Mouse (Mus musculus) forebrain, embryonic 12.5 days (tissue): ENCODE data around the gene Slit3. TPM values are rescaled to one million over a fixed set of nuclear protein-coding genes. Genes with fewer than 3 reads are reported as not detected.

Experiments
- ATAC-seq: fragments of 200-750 bp; cut with Nextera tagmentation; 2 replicates; pipeline ENCODE4 v1.8.0; 2017; ENCODE audit warnings: moderate TSS enrichment; ENCODE audit not compliant: low FRiP score
- H3K27ac ChIP-seq: fragments of 300-500 bp; sonication (generic); 2 replicates; pipeline ENCODE4 v1.5.1; 2016; ENCODE audit warnings: mild to moderate bottlenecking
- H3K27me3 ChIP-seq: fragments of 300-500 bp; sonication (generic); 2 replicates; pipeline ENCODE4 v1.6.1; 2016; ENCODE audit warnings: mild to moderate bottlenecking
- H3K36me3 ChIP-seq: fragments of 300-500 bp; sonication (generic); replicated peaks from 2 replicates; pipeline ENCODE4 v1.6.1; 2016; ENCODE audit warnings: mild to moderate bottlenecking
- H3K4me1 ChIP-seq: fragments of 300-500 bp; sonication (generic); 2 replicates; pipeline ENCODE4 v1.6.1; 2016
- H3K4me2 ChIP-seq: fragments of 300-500 bp; sonication (generic); 2 replicates; pipeline ENCODE4 v1.6.1; 2016; ENCODE audit warnings: mild to moderate bottlenecking, moderate library complexity
- H3K4me3 ChIP-seq: fragments of 300-500 bp; sonication (generic); replicated peaks from 2 replicates; pipeline ENCODE4 v1.5.1; 2016; ENCODE audit warnings: mild to moderate bottlenecking
- H3K9ac ChIP-seq: fragments of 300-500 bp; sonication (generic); 2 replicates; pipeline ENCODE4 v1.6.1; 2016; ENCODE audit warnings: mild to moderate bottlenecking
- H3K9me3 ChIP-seq: fragments of 300-500 bp; sonication (generic); 2 replicates; pipeline ENCODE4 v1.6.1; 2016
- WGBS: fragments of 180-500 bp; shearing (Covaris S2); methylation state at CpG from one replicate; pipeline ENCODE4 v1.1.7; 2016; 5-methylcytosine and 5-hydroxymethylcytosine counted together
- polyA plus RNA-seq: library from polyadenylated mRNA; unstranded; fragments of >200 nt; fragmentation: Nextera tagmentation; extraction: Ambion mirVana; gene quantifications from 2 replicates; pipeline ENCODE4 v1.2.1, GENCODE M21; 2016

The Slit3 gene
- polyA plus RNA-seq, 1 experiment from 2014 or later: 6.3 TPM

GRCm38 (mm10) chr11:35325131-35325995, 204.3 kb downstream of the Slit3 start:
- Histone ChIP-seq H3K36me3 (no peaks in the 10 kb centered on the region), H3K27ac (no peak overlapping the region), H3K4me3 (no peak overlapping the region), H3K4me2 (no peak overlapping the region), H3K4me1 (peaks cover 10% of the 10 kb centered on the region), H3K9me3 (no peaks in the 10 kb centered on the region), H3K27me3 (peaks cover 89% of the 10 kb centered on the region), H3K9ac (no peak overlapping the region)
- no peak for ATAC-seq
- WGBS: 47% methylated on average over 10 of the region's 10 CpGs

- ATAC-seq: no peak
- H3K9me3 ChIP-seq: no peaks in the 10 kb centered on the region
- no peaks in the 10 kb centered on the region for H3K36me3 ChIP-seq
- H3K4me3 ChIP-seq: no peak overlapping the region
- H3K27ac ChIP-seq: no peak overlapping the region
- H3K27me3 ChIP-seq: peaks cover 91% of the 10 kb centered on the region
- H3K4me1 ChIP-seq: peaks cover 10% of the 10 kb centered on the region
- no peak overlapping the region for H3K9ac ChIP-seq
- H3K4me2 ChIP-seq: no peak overlapping the region
- WGBS: 5% methylated on average over 3 of the region's 3 CpGs
Observed at GRCm38 (mm10) chr11:35326346-35326745, 205.3 kb downstream of the Slit3 start.

- Histone ChIP-seq H3K4me3 (no peak overlapping the region), H3K36me3 (no peaks in the 10 kb centered on the region), H3K27me3 (peaks cover 96% of the 10 kb centered on the region), H3K4me2 (no peak overlapping the region), H3K9ac (no peak overlapping the region), H3K27ac (no peak overlapping the region), H3K9me3 (no peaks in the 10 kb centered on the region), H3K4me1 (peaks cover 10% of the 10 kb centered on the region)
- no peak for ATAC-seq
- 65% methylated on average over 1 of the region's 1 CpGs for WGBS
Observed at GRCm38 (mm10) chr11:35327899-35328298, 206.9 kb downstream of the Slit3 start.

- ATAC-seq: no peak
- H3K4me3 ChIP-seq: no peak overlapping the region
- no peak overlapping the region for H3K9ac ChIP-seq
- no peak overlapping the region for H3K4me2 ChIP-seq
- 84% methylated on average over 3 of the region's 3 CpGs for WGBS
- no peaks in the 10 kb centered on the region for H3K36me3 ChIP-seq
- no peak overlapping the region for H3K27ac ChIP-seq
- no peaks in the 10 kb centered on the region for H3K9me3 ChIP-seq
- H3K4me1 ChIP-seq: peaks cover 5% of the 10 kb centered on the region; the same call in 1 of the 2 replicates
- peaks cover 90% of the 10 kb centered on the region for H3K27me3 ChIP-seq
Observed at GRCm38 (mm10) chr11:35331476-35331875, 210.5 kb downstream of the Slit3 start.

GRCm38 (mm10) chr11:35336558-35336957, 215.5 kb downstream of the Slit3 start:
- H3K9me3 ChIP-seq: no peaks in the 10 kb centered on the region
- 95% methylated on average over 8 of the region's 8 CpGs for WGBS
- no peak overlapping the region for H3K9ac ChIP-seq
- H3K4me1 ChIP-seq: no peaks in the 10 kb centered on the region
- H3K36me3 ChIP-seq: no peaks in the 10 kb centered on the region
- no peak overlapping the region for H3K4me2 ChIP-seq
- ATAC-seq: no peak
- H3K4me3 ChIP-seq: no peak overlapping the region
- no peak overlapping the region for H3K27ac ChIP-seq
- peaks cover 58% of the 10 kb centered on the region for H3K27me3 ChIP-seq

GRCm38 (mm10) chr11:35337493-35337892, 216.5 kb downstream of the Slit3 start:
- Histone ChIP-seq H3K4me1 (no peaks in the 10 kb centered on the region), H3K4me3 (no peak overlapping the region), H3K4me2 (no peak overlapping the region), H3K9me3 (no peaks in the 10 kb centered on the region), H3K9ac (no peak overlapping the region), H3K36me3 (no peaks in the 10 kb centered on the region), H3K27me3 (peaks cover 55% of the 10 kb centered on the region), H3K27ac (no peak overlapping the region)
- 87% methylated on average over 8 of the region's 8 CpGs for WGBS
- ATAC-seq: no peak

GRCm38 (mm10) chr11:35337927-35338819, 217.1 kb downstream of the Slit3 start:
- Histone ChIP-seq H3K27me3 (peaks cover 54% of the 10 kb centered on the region), H3K4me3 (no peak overlapping the region), H3K4me1 (no peaks in the 10 kb centered on the region), H3K4me2 (no peak overlapping the region), H3K9ac (no peak overlapping the region), H3K27ac (no peak overlapping the region), H3K36me3 (no peaks in the 10 kb centered on the region), H3K9me3 (no peaks in the 10 kb centered on the region)
- 65% methylated on average over 19 of the region's 19 CpGs for WGBS
- ATAC-seq: no peak

GRCm38 (mm10) chr11:35340752-35341151, 219.7 kb downstream of the Slit3 start:
- 79% methylated on average over 6 of the region's 6 CpGs for WGBS
- no peak overlapping the region for H3K27ac ChIP-seq
- H3K9me3 ChIP-seq: no peaks in the 10 kb centered on the region
- no peak overlapping the region for H3K9ac ChIP-seq
- H3K4me3 ChIP-seq: no peak overlapping the region
- H3K36me3 ChIP-seq: no peaks in the 10 kb centered on the region
- no peak overlapping the region for H3K4me2 ChIP-seq
- H3K4me1 ChIP-seq: no peaks in the 10 kb centered on the region
- ATAC-seq: no peak
- peaks cover 50% of the 10 kb centered on the region for H3K27me3 ChIP-seq

GRCm38 (mm10) chr11:35342486-35342885, 221.5 kb downstream of the Slit3 start:
- no peak overlapping the region for H3K4me2 ChIP-seq
- WGBS: 75% methylated on average over 5 of the region's 5 CpGs
- no peaks in the 10 kb centered on the region for H3K36me3 ChIP-seq
- H3K27me3 ChIP-seq: peaks cover 59% of the 10 kb centered on the region
- no peak overlapping the region for H3K4me3 ChIP-seq
- no peak for ATAC-seq
- no peak overlapping the region for H3K9ac ChIP-seq
- no peak overlapping the region for H3K27ac ChIP-seq
- H3K4me1 ChIP-seq: no peaks in the 10 kb centered on the region
- H3K9me3 ChIP-seq: no peaks in the 10 kb centered on the region

GRCm38 (mm10) chr11:35345696-35346480, 224.9 kb downstream of the Slit3 start:
- Histone ChIP-seq H3K27me3 (peaks cover 72% of the 10 kb centered on the region), H3K9ac (no peak overlapping the region)

GRCm38 (mm10) chr11:35348099-35348498, 227.1 kb downstream of the Slit3 start:
- ATAC-seq: no peak
- no peak overlapping the region for H3K4me2 ChIP-seq
- H3K27me3 ChIP-seq: peaks cover 66% of the 10 kb centered on the region
- H3K9ac ChIP-seq: no peak overlapping the region
- H3K9me3 ChIP-seq: no peaks in the 10 kb centered on the region
- H3K36me3 ChIP-seq: no peaks in the 10 kb centered on the region
- peaks cover 18% of the 10 kb centered on the region for H3K4me1 ChIP-seq
- 35% methylated on average over 4 of the region's 4 CpGs for WGBS
- no peak overlapping the region for H3K4me3 ChIP-seq
- H3K27ac ChIP-seq: no peak overlapping the region

More at GRCm38 (mm10) chr11:35345696-35346480, 224.9 kb downstream of the Slit3 start:
- ATAC-seq: no peak
- H3K9me3 ChIP-seq: no peaks in the 10 kb centered on the region
- H3K36me3 ChIP-seq: no peaks in the 10 kb centered on the region
- no peak overlapping the region for H3K27ac ChIP-seq
- no peak overlapping the region for H3K4me3 ChIP-seq
- H3K4me1 ChIP-seq: peaks cover 11% of the 10 kb centered on the region
- WGBS: 85% methylated on average over 13 of the region's 13 CpGs
- H3K4me2 ChIP-seq: no peak overlapping the region

GRCm38 (mm10) chr11:35350968-35351367, 229.9 kb downstream of the Slit3 start:
- Histone ChIP-seq H3K27ac (no peak overlapping the region), H3K27me3 (peaks cover 68% of the 10 kb centered on the region), H3K9me3 (no peaks in the 10 kb centered on the region), H3K9ac (no peak overlapping the region), H3K4me2 (no peak overlapping the region), H3K4me3 (no peak overlapping the region), H3K36me3 (no peaks in the 10 kb centered on the region), H3K4me1 (peaks cover 18% of the 10 kb centered on the region)
- WGBS: 2% methylated on average over 4 of the region's 4 CpGs
- no peak for ATAC-seq
